Mouse (Mus musculus) MEL (cell line): ENCODE results near the gene Rnf123.

ENCODE experiments used
- POLR2AphosphoS2 ChIP-seq: IDR thresholded peaks from 2 replicates; pipeline ENCODE4 v1.6.1; 2011; ENCODE audit warnings: low read length, improper control_type of control experiment
- USF1 ChIP-seq: IDR thresholded peaks from 2 replicates; pipeline ENCODE4 v1.6.1; 2014; ENCODE audit warnings: low read depth, mild to moderate bottlenecking, inconsistent platforms, low read length, improper control_type of control experiment, moderate library complexity

- TF ChIP-seq POLR2AphosphoS2, result no peak
- TF ChIP-seq USF1, result no peak
Observed at GRCm38 (mm10) chr9:108094998-108095411, 11.9 kb upstream of the Rnf123 start.
